Mouse (Mus musculus) 3T3-L1 (cell line): ENCODE results near the gene Cd300e.

Experiments
- DNase-seq: peaks from one replicate; pipeline ENCODE4 v3.0.0-alpha.2; 2015; ENCODE audit warnings: low read depth, low spot score

Gene Cd300e

GRCm38 (mm10) chr11:115062077-115062476 is at the start of gene Cd300e:
Cd300e (minus strand) TSS chr11:115062177.
- DNase-seq: no peak

- no peak for DNase-seq
Observed at GRCm38 (mm10) chr11:115110271-115110670, 48.3 kb upstream of the Cd300e start.

GRCm38 (mm10) chr11:115108176-115108575 is 46.2 kb upstream of the Cd300e start:
- no peak for DNase-seq

- DNase-seq: no peak
Observed at GRCm38 (mm10) chr11:115107403-115107916, 45.5 kb upstream of the Cd300e start.

- DNase-seq: no peak
Observed at GRCm38 (mm10) chr11:115106638-115107037, 44.7 kb upstream of the Cd300e start.

- no peak for DNase-seq
Observed at GRCm38 (mm10) chr11:115104769-115105563, 43.0 kb upstream of the Cd300e start.

- peak; percentile 5 for DNase-seq
Observed at GRCm38 (mm10) chr11:115103470-115104413, 41.8 kb upstream of the Cd300e start.

- DNase-seq: no peak
Observed at GRCm38 (mm10) chr11:115102116-115102515, 40.1 kb upstream of the Cd300e start.

- no peak for DNase-seq
Observed at GRCm38 (mm10) chr11:115101615-115102051, 39.7 kb upstream of the Cd300e start.

- DNase-seq: peak; percentile 17
Observed at GRCm38 (mm10) chr11:115100741-115101140, 38.8 kb upstream of the Cd300e start.

- no peak for DNase-seq
Observed at GRCm38 (mm10) chr11:115100032-115100621, 38.1 kb upstream of the Cd300e start.

GRCm38 (mm10) chr11:115099241-115099840 is 37.4 kb upstream of the Cd300e start:
- no peak for DNase-seq

- DNase-seq: no peak
Observed at GRCm38 (mm10) chr11:115098203-115098932, 36.4 kb upstream of the Cd300e start.

GRCm38 (mm10) chr11:115092140-115092539 is 30.2 kb upstream of the Cd300e start:
- no peak for DNase-seq

GRCm38 (mm10) chr11:115091362-115091901 is 29.5 kb upstream of the Cd300e start, which contains the start of gene Rab37:
Rab37 (plus strand) TSS chr11:115091431.
- DNase-seq: no peak

- DNase-seq: no peak
Observed at GRCm38 (mm10) chr11:115089853-115090252, 27.9 kb upstream of the Cd300e start.

- DNase-seq: no peak
Observed at GRCm38 (mm10) chr11:115086213-115086612, 24.2 kb upstream of the Cd300e start.

GRCm38 (mm10) chr11:115085064-115085463 is 23.1 kb upstream of the Cd300e start:
- no peak for DNase-seq

- DNase-seq: no peak
Observed at GRCm38 (mm10) chr11:115084595-115084994, 22.6 kb upstream of the Cd300e start.
